8 mouse cellular contexts compared by ENCODE assay signal in the genomic region with DNA sequence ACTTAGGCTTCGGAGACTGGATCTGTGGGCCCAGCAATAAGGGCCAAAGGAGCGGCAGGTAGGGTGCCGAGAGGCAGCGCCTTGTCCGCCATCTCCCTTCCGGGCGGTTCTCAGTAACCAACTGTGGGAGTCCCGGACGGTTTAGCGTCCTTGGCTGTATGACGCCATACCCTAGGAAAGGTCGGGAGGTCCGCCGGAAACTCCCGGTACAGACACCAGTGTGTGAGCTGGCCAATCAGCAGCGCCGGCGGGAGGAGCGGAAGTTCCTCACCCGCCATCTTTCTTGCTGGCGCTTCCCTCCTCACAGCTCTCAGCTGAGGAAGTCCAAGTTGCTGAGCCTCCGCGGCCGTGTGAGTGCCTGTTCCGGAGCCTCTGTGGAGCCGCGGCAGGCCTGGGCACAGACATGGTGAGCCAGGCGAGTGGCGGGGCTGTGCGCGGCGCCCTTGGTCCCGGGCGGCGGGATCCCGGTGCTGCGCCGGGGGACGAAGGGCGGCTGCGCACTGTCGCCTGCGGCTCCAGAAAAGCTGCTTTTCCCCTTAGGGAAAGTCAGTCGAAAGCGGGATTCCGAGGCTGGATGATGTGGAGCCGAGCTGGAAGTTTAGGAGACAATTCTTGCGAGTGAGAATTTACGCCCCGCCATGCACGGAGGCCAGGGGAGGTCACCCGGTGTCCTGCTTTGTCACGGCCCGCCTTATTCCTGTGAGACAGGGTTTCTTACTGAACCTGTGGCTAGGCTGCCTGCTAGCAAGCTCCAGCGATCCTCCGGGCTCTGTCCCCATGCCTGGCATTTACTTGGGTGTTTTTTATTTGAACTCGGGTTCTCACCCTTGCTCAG. TPM values are rescaled to one million over a fixed set of nuclear protein-coding genes. Genes with fewer than 3 reads are reported as not detected.
DNase-seq lines count a peak whose midpoint lies in the region; ATAC-seq and TF ChIP-seq lines count a peak whose summit lies in the region.

No protein-coding gene starts in this region.

- H3K9me3 ChIP-seq in G1E (replicated peaks) = no peaks in the 10 kb centered on the region
- H3K9me3 ChIP-seq in forebrain, embryonic 16.5 days (ENCODE audit: control insufficient read depth, low read length) = no peaks in the 10 kb centered on the region
- no peaks in the 10 kb centered on the region for H3K9me3 ChIP-seq in lung, embryonic 14.5 days (ENCODE audit: low read depth, low read length)

- H3K27ac ChIP-seq in forebrain, embryonic 16.5 days (ENCODE audit: low read length) = peak overlapping the region; percentile 96
- H3K27ac ChIP-seq in layer of hippocampus, adult 2 months = peak overlapping the region; percentile 95
- H3K27ac ChIP-seq in lung, embryonic 14.5 days (ENCODE audit: low read depth) = peak overlapping the region; percentile 98
- H3K27ac ChIP-seq in olfactory bulb, adult 2 months (ENCODE audit: insufficient read depth, low read depth, low read length) = peak overlapping the region; percentile 93
- peak overlapping the region; percentile 79 for H3K27ac ChIP-seq in thymus, adult 2 months (ENCODE audit: control insufficient read depth, insufficient read depth, low read length)

- H3K36me3 ChIP-seq in G1E (replicated peaks) = peaks cover 25% of the 10 kb centered on the region
- H3K36me3 ChIP-seq in forebrain, embryonic 16.5 days (ENCODE audit: control insufficient read depth, insufficient read depth) = no peaks in the 10 kb centered on the region
- H3K36me3 ChIP-seq in lung, embryonic 14.5 days (ENCODE audit: insufficient read depth) = peaks cover 6% of the 10 kb centered on the region; the same call in 1 of the 2 replicates
- H3K36me3 ChIP-seq in thymus, adult 2 months (ENCODE audit: control insufficient read depth, insufficient read depth, low read length) = no peaks in the 10 kb centered on the region

- TF ChIP-seq CTCF in G1E (IDR thresholded peaks at IDR 0.05; ENCODE audit: low read depth, low read length) = no peak
- no peak for TF ChIP-seq CTCF in layer of hippocampus, adult 2 months (conservative IDR thresholded peaks at IDR 0.05)
- TF ChIP-seq CTCF in lung, embryonic 14.5 days (IDR thresholded peaks at IDR 0.05; ENCODE audit: low read depth) = no peak
- no peak for TF ChIP-seq CTCF in olfactory bulb, adult 2 months (IDR thresholded peaks at IDR 0.05; ENCODE audit: insufficient read depth, low read depth, low read length)
- TF ChIP-seq CTCF in thymus, adult 2 months (IDR thresholded peaks at IDR 0.05; ENCODE audit: borderline replicate concordance, control insufficient read depth, extremely low read depth, insufficient read depth, low read length, poor library complexity) = no peak

- under 1% methylated on average over 57 of the region's 57 CpGs for WGBS in forebrain, embryonic 16.5 days
- WGBS in lung, embryonic 14.5 days = under 1% methylated on average over 54 of the region's 57 CpGs
- WGBS in olfactory bulb, adult 2 months = under 1% methylated on average over 57 of the region's 57 CpGs
- WGBS in thymus, adult 2 months = under 1% methylated on average over 57 of the region's 57 CpGs

- peak overlapping the region; percentile 72 for H3K4me2 ChIP-seq in forebrain, embryonic 16.5 days (ENCODE audit: low read length)
- peak overlapping the region; percentile 80 for H3K4me2 ChIP-seq in lung, embryonic 14.5 days

- peak overlapping the region; percentile 85 for H3K9ac ChIP-seq in forebrain, embryonic 16.5 days (replicated peaks; ENCODE audit: low read depth, low read length)
- peak overlapping the region; percentile 88 for H3K9ac ChIP-seq in lung, embryonic 14.5 days

- ATAC-seq in G1E (ENCODE audit: extremely low read depth, insufficient number of reproducible peaks, low FRiP score, poor library complexity, severe bottlenecking) = peak; percentile 99
- peak; percentile 99 for ATAC-seq in forebrain, embryonic 16.5 days
- ATAC-seq in lung, embryonic 14.5 days (ENCODE audit: insufficient read depth) = peak; percentile 100

- no peaks in the 10 kb centered on the region for H3K27me3 ChIP-seq in G1E (ENCODE audit: insufficient read depth, low read length)
- H3K27me3 ChIP-seq in forebrain, embryonic 16.5 days (replicated peaks; ENCODE audit: control insufficient read depth, insufficient read depth, low read length) = no peaks in the 10 kb centered on the region
- no peaks in the 10 kb centered on the region for H3K27me3 ChIP-seq in lung, embryonic 14.5 days (ENCODE audit: insufficient read depth, low read length)
- H3K27me3 ChIP-seq in thymus, adult 2 months (ENCODE audit: control insufficient read depth, insufficient read depth, low read length) = no peaks in the 10 kb centered on the region

- DNase-seq in G1E (ENCODE audit: low spot score) = peak; percentile 99
- DNase-seq in cerebellum, adult 18-20 months = peak; percentile 93 to 98
- peak; percentile 93 for DNase-seq in heart, postnatal 36 days
- peak; percentile 93 to 95 for DNase-seq in layer of hippocampus, adult 2 months (ENCODE audit: low spot score in 2 of 2)
- DNase-seq in lung, embryonic 14.5 days = peak; percentile 97
- peak; percentile 94 for DNase-seq in thymus, adult 2 months

- peak; percentile 59; the same call in 1 of the 2 replicates for TF ChIP-seq POLR2A in olfactory bulb, adult 2 months (IDR thresholded peaks at IDR 0.05; ENCODE audit: insufficient read depth, low read depth, low read length)
- TF ChIP-seq POLR2A in thymus, adult 2 months (IDR thresholded peaks at IDR 0.05; ENCODE audit: control insufficient read depth, extremely low read depth, insufficient read depth, low read length, poor library complexity) = peak; percentile 57; the same call in 1 of the 2 replicates

- intact Hi-C loops in heart, postnatal 36 days (cut with DNase I) = loop anchor here (1.0 to 10.0 kb wide), 3 partner anchors 14 to 212 kb away; a partner anchor contains a TSS

- H3K4me1 ChIP-seq in G1E (ENCODE audit: insufficient read depth, low read depth, low read length) = peaks cover 24% of the 10 kb centered on the region
- H3K4me1 ChIP-seq in forebrain, embryonic 16.5 days (replicated peaks; ENCODE audit: control insufficient read depth, insufficient read depth, low read length) = 0 out of 2 replicates have a peak, but pooled peaks cover 5% of the 10 kb centered on the region
- H3K4me1 ChIP-seq in lung, embryonic 14.5 days (ENCODE audit: insufficient read depth) = no peaks in the 10 kb centered on the region
- no peaks in the 10 kb centered on the region for H3K4me1 ChIP-seq in olfactory bulb, adult 2 months (ENCODE audit: control insufficient read depth, insufficient read depth, low read length)
- peaks cover 3% of the 10 kb centered on the region; the same call in 1 of the 2 replicates for H3K4me1 ChIP-seq in thymus, adult 2 months (replicated peaks; ENCODE audit: control insufficient read depth, insufficient read depth, low read length)

- H3K4me3 ChIP-seq in G1E (ENCODE audit: low read depth, low read length) = peak overlapping the region; percentile 84
- H3K4me3 ChIP-seq in forebrain, embryonic 16.5 days (replicated peaks; ENCODE audit: low read length) = peak overlapping the region; percentile 91
- peak overlapping the region; percentile 81 for H3K4me3 ChIP-seq in layer of hippocampus, adult 2 months
- peak overlapping the region; percentile 79 for H3K4me3 ChIP-seq in lung, embryonic 14.5 days (ENCODE audit: low read depth, low read length)
- peak overlapping the region; percentile 77 for H3K4me3 ChIP-seq in olfactory bulb, adult 2 months (ENCODE audit: insufficient read depth, low read depth, low read length)
- H3K4me3 ChIP-seq in thymus, adult 2 months (ENCODE audit: control insufficient read depth, insufficient read depth, low read length) = peak overlapping the region; percentile 99

RNA-seq across cellular contexts. Expression of a gene that starts 14.3 kb away (rescaled TPM):
- total RNA-seq in G1E (2014; fragmentation: Nextera tagmentation) (39.4 and 45.1 TPM in 2 replicates), G1E (2017) (28.1 and 31.7 TPM in 2 replicates)
- 1.8 and 3.0 TPM in 2 replicates for polyA plus RNA-seq in G1E (2012)
- 31.8 and 33.5 TPM in 2 replicates for polyA plus RNA-seq in forebrain, embryonic 16.5 days (2015; fragmentation: Nextera tagmentation; extraction: Ambion mirVana)
- 10 to 100 TPM; 25.1 to 25.2 TPM for total RNA-seq in heart, postnatal 36 days (2021)
- total RNA-seq in layer of hippocampus, adult 2 months (2021) = 10 to 100 TPM; 26.5 to 26.6 TPM
- polyA plus RNA-seq in lung, embryonic 14.5 days (2014; fragmentation: Nextera tagmentation; extraction: Ambion mirVana) = 25.3 and 25.9 TPM in 2 replicates
- polyA plus RNA-seq in olfactory bulb, adult 2 months (2012; ENCODE audit: insufficient read depth, insufficient read length, low replicate concordance, missing spikeins) = not detected in 2 replicates
- 2.5 and 3.3 TPM in 2 replicates for polyA plus RNA-seq in thymus, adult 2 months (2012; rRNA removed)

RNA-seq across cellular contexts. Expression of a gene that starts 14.4 kb away (rescaled TPM):
- total RNA-seq in G1E (2014; fragmentation: Nextera tagmentation) (7.0 and 9.2 TPM in 2 replicates), G1E (2017) (5.4 and 6.8 TPM in 2 replicates)
- polyA plus RNA-seq in G1E (2012) = 0.47 and 0.62 TPM in 2 replicates
- polyA plus RNA-seq in forebrain, embryonic 16.5 days (2015; fragmentation: Nextera tagmentation; extraction: Ambion mirVana) = 21.2 and 22.9 TPM in 2 replicates
- total RNA-seq in heart, postnatal 36 days (2021) = 1 to 10 TPM; 2.4 to 5.5 TPM
- total RNA-seq in layer of hippocampus, adult 2 months (2021) = 10 to 100 TPM; 13.0 to 20.6 TPM
- polyA plus RNA-seq in lung, embryonic 14.5 days (2014; fragmentation: Nextera tagmentation; extraction: Ambion mirVana) = 5.2 and 5.4 TPM in 2 replicates
- polyA plus RNA-seq in olfactory bulb, adult 2 months (2012; ENCODE audit: insufficient read depth, insufficient read length, low replicate concordance, missing spikeins) = not detected in 2 replicates
- polyA plus RNA-seq in thymus, adult 2 months (2012; rRNA removed) = 1.5 and 1.7 TPM in 2 replicates

RNA-seq across cellular contexts. Expression of a gene that starts 28.1 kb away (rescaled TPM):
- 59.4 and 73.2 TPM in 2 replicates for total RNA-seq in G1E (2014; fragmentation: Nextera tagmentation)
- 25.1 and 34.5 TPM in 2 replicates for total RNA-seq in G1E (2017)
- polyA plus RNA-seq in G1E (2012) = 2.2 and 5.4 TPM in 2 replicates
- polyA plus RNA-seq in forebrain, embryonic 16.5 days (2015; fragmentation: Nextera tagmentation; extraction: Ambion mirVana) = 22.6 and 23.9 TPM in 2 replicates
- total RNA-seq in heart, postnatal 36 days (2021) = 1 to 10 TPM; 7.0 TPM
- total RNA-seq in layer of hippocampus, adult 2 months (2021) = 10 to 100 TPM; 17.8 to 18.9 TPM
- polyA plus RNA-seq in lung, embryonic 14.5 days (2014; fragmentation: Nextera tagmentation; extraction: Ambion mirVana) = 25.7 and 26.2 TPM in 2 replicates
- not detected in 2 replicates for polyA plus RNA-seq in olfactory bulb, adult 2 months (2012; ENCODE audit: insufficient read depth, insufficient read length, low replicate concordance, missing spikeins)
- polyA plus RNA-seq in thymus, adult 2 months (2012; rRNA removed) = 7.4 and 7.9 TPM in 2 replicates

RNA-seq across cellular contexts. Expression of a gene that starts 41.0 kb away (rescaled TPM):
- total RNA-seq in G1E (2014; fragmentation: Nextera tagmentation) = 14.6 and 16.9 TPM in 2 replicates
- total RNA-seq in G1E (2017) = 13.1 and 15.7 TPM in 2 replicates
- 0.45 and 0.91 TPM in 2 replicates for polyA plus RNA-seq in G1E (2012)
- polyA plus RNA-seq in forebrain, embryonic 16.5 days (2015; fragmentation: Nextera tagmentation; extraction: Ambion mirVana) = 8.7 and 8.9 TPM in 2 replicates
- total RNA-seq in heart, postnatal 36 days (2021) = 1 to 10 TPM; 6.2 to 6.9 TPM
- 10 to 100 TPM; 11.5 to 11.6 TPM for total RNA-seq in layer of hippocampus, adult 2 months (2021)
- polyA plus RNA-seq in lung, embryonic 14.5 days (2014; fragmentation: Nextera tagmentation; extraction: Ambion mirVana) = 7.1 and 8.2 TPM in 2 replicates
- polyA plus RNA-seq in olfactory bulb, adult 2 months (2012; ENCODE audit: insufficient read depth, insufficient read length, low replicate concordance, missing spikeins) = not detected in 2 replicates
- polyA plus RNA-seq in thymus, adult 2 months (2012; rRNA removed) = 0.66 and 0.85 TPM in 2 replicates

Comparison
In these comparisons a context has a peak if more than half of its experiments do, and no peak if none do; other contexts are left out.
1. Peak in every context shown above with its lines: DNase-seq, ATAC-seq, H3K4me3 ChIP-seq and H3K27ac ChIP-seq.